Mouse (Mus musculus): Measurements from ENCODE around the gene Cdk19. TPM values are rescaled to one million over a fixed set of nuclear protein-coding genes. Genes with fewer than 3 reads are reported as not detected.

The Cdk19 gene
- polyA plus RNA-seq, 1 experiment from 2014 or later = 10.6 TPM

DNA sequence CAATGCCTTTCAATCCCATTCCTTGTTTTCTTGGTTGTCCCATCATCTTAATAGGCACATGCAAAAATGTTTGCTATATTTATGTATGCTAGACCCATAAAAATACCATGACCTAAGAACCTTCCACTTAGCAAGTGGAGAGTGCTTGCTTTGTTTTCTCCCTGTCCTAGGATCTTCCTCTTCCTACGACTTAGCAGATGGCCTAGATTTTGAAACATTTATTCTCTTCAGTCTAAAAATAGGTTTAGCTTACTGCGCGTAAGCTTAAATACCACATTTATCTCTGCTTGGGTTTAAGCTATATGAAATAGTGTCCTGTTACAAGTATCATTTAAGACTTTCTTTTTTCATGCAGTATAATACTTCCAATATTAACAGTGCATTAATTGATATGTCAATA, 109.1 kb downstream of the Cdk19 start:
- no peak overlapping the region for H3K4me3 ChIP-seq
- no peak for ATAC-seq (ENCODE audit: borderline replicate concordance, extremely low read depth, low FRiP score, low TSS enrichment)
- H3K27me3 ChIP-seq = no peaks in the 10 kb centered on the region
- no peaks in the 10 kb centered on the region for H3K36me3 ChIP-seq
- H3K4me2 ChIP-seq = no peak overlapping the region
- 52% methylated on average over 3 of the region's 3 CpGs for WGBS
- peaks cover 32% of the 10 kb centered on the region for H3K4me1 ChIP-seq
- H3K27ac ChIP-seq = peak overlapping the region; percentile 58; the same call in 1 of the 2 replicates
- H3K9ac ChIP-seq = no peak overlapping the region
- no peaks in the 10 kb centered on the region for H3K9me3 ChIP-seq

GRCm38 (mm10) chr10:40449571-40449970, 110.2 kb downstream of the Cdk19 start:
- no peak overlapping the region for H3K4me3 ChIP-seq

GRCm38 (mm10) chr10:40450171-40450570, 110.8 kb downstream of the Cdk19 start:
- no peak overlapping the region for H3K4me3 ChIP-seq
- no peak overlapping the region for H3K9ac ChIP-seq
- H3K27ac ChIP-seq = no peak overlapping the region
- no peak for ATAC-seq (ENCODE audit: borderline replicate concordance, extremely low read depth, low FRiP score, low TSS enrichment)
- WGBS = 88% methylated on average over 4 of the region's 4 CpGs
- no peaks in the 10 kb centered on the region for H3K9me3 ChIP-seq
- H3K36me3 ChIP-seq = no peaks in the 10 kb centered on the region
- H3K4me2 ChIP-seq = no peak overlapping the region
- H3K27me3 ChIP-seq = no peaks in the 10 kb centered on the region
- H3K4me1 ChIP-seq = peaks cover 32% of the 10 kb centered on the region

More at GRCm38 (mm10) chr10:40449571-40449970, 110.2 kb downstream of the Cdk19 start:
- Histone ChIP-seq H3K27me3 (no peaks in the 10 kb centered on the region), H3K27ac (no peak overlapping the region), H3K9me3 (no peaks in the 10 kb centered on the region), H3K36me3 (no peaks in the 10 kb centered on the region), H3K9ac (no peak overlapping the region), H3K4me2 (no peak overlapping the region), H3K4me1 (peaks cover 32% of the 10 kb centered on the region)
- no peak for ATAC-seq (ENCODE audit: borderline replicate concordance, extremely low read depth, low FRiP score, low TSS enrichment)
- WGBS = 87% methylated on average over 6 of the region's 6 CpGs

DNA sequence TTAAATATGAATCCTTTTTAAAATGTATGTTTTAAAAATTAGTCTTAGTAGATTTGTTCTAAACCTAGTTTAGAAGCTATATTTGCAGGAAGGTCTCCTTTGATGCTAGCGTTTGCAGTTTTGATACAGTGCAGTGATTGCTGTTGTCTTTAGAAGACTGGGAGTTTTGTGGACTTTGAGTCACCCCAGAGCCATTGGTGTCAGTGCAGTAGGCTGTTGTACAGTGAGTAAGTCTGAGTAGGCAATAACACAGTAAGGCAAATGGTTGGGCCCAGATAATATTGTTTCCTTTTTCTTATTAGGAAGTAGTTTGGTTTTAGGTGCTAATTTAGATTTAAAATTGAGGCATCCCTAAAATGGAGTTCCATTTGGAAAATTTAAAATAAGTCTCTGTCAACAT, 117.8 kb downstream of the Cdk19 start:
- WGBS = 69% methylated on average over 1 of the region's 1 CpGs
- ATAC-seq (ENCODE audit: borderline replicate concordance, extremely low read depth, low FRiP score, low TSS enrichment) = no peak

GRCm38 (mm10) chr10:40459141-40459540, 119.8 kb downstream of the Cdk19 start:
- H3K27ac ChIP-seq = no peak overlapping the region
- no peak for ATAC-seq (ENCODE audit: borderline replicate concordance, extremely low read depth, low FRiP score, low TSS enrichment)

More for the DNA sequence above, 117.8 kb downstream of the Cdk19 start:
- H3K4me1 ChIP-seq = peaks cover 2% of the 10 kb centered on the region; the same call in 1 of the 2 replicates
- no peak overlapping the region for H3K4me2 ChIP-seq
- no peak overlapping the region for H3K27ac ChIP-seq
- H3K27me3 ChIP-seq = no peaks in the 10 kb centered on the region
- H3K4me3 ChIP-seq = no peak overlapping the region
- H3K36me3 ChIP-seq = no peaks in the 10 kb centered on the region
- H3K9me3 ChIP-seq = no peaks in the 10 kb centered on the region
- no peak overlapping the region for H3K9ac ChIP-seq

DNA sequence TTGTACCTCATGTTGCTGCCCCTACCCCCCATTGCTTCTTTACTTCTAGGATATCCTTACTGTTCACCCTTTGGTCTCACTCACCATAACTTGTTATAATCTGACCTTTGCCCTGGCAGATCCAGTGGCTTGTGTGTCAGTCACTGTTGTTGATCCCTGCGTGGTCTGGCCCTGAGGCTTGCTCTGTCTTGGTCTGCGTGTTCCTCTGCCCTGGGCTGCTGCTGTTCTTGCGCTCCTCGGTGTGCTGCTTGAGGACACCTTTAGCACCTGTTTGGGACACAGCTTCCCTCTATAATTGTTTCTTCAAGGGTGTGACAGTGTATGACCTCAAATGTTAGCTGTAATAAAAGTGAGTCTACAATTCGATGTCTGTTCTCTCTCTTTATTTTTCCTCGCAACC, 122.0 kb downstream of the Cdk19 start:
- Histone ChIP-seq H3K4me1 (peaks cover 5% of the 10 kb centered on the region), H3K9me3 (no peaks in the 10 kb centered on the region), H3K27ac (no peak overlapping the region), H3K9ac (no peak overlapping the region), H3K4me2 (no peak overlapping the region), H3K27me3 (no peaks in the 10 kb centered on the region), H3K36me3 (no peaks in the 10 kb centered on the region), H3K4me3 (no peak overlapping the region)
- ATAC-seq (ENCODE audit: borderline replicate concordance, extremely low read depth, low FRiP score, low TSS enrichment) = no peak
- 87% methylated on average over 6 of the region's 6 CpGs for WGBS

More at GRCm38 (mm10) chr10:40459141-40459540, 119.8 kb downstream of the Cdk19 start:
- Histone ChIP-seq H3K9ac (no peak overlapping the region), H3K4me2 (no peak overlapping the region), H3K36me3 (no peaks in the 10 kb centered on the region), H3K27me3 (no peaks in the 10 kb centered on the region), H3K4me3 (no peak overlapping the region), H3K9me3 (no peaks in the 10 kb centered on the region), H3K4me1 (no peaks in the 10 kb centered on the region)
- WGBS = 93% methylated on average over 17 of the region's 17 CpGs

DNA sequence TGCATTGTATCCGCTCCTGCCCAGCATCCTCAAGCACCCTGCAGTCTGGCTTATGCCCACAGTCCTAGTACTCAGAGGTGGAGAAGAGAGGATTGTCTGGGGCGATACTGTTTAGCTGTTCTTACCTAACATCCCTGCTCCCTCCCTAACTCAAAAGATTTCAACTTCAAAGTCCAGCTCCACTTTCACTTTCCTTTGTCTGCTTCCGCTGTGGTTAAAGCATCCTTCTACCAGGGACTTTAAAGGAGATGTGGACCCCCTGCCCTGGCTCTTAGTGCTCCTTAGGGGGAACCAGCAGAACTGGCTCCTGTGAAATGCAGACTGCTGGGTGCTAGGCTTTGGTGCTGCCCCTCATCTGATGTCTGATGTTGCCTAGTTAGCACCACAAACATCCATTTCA, 122.9 kb downstream of the Cdk19 start:
- no peaks in the 10 kb centered on the region for H3K27me3 ChIP-seq
- no peak overlapping the region for H3K4me2 ChIP-seq
- no peaks in the 10 kb centered on the region for H3K36me3 ChIP-seq
- ATAC-seq (ENCODE audit: borderline replicate concordance, extremely low read depth, low FRiP score, low TSS enrichment) = no peak
- no peak overlapping the region for H3K4me3 ChIP-seq
- H3K9me3 ChIP-seq = no peaks in the 10 kb centered on the region
- H3K27ac ChIP-seq = no peak overlapping the region
- H3K9ac ChIP-seq = no peak overlapping the region
- 50% methylated on average over 3 of the region's 3 CpGs for WGBS
- H3K4me1 ChIP-seq = peaks cover 12% of the 10 kb centered on the region

DNA sequence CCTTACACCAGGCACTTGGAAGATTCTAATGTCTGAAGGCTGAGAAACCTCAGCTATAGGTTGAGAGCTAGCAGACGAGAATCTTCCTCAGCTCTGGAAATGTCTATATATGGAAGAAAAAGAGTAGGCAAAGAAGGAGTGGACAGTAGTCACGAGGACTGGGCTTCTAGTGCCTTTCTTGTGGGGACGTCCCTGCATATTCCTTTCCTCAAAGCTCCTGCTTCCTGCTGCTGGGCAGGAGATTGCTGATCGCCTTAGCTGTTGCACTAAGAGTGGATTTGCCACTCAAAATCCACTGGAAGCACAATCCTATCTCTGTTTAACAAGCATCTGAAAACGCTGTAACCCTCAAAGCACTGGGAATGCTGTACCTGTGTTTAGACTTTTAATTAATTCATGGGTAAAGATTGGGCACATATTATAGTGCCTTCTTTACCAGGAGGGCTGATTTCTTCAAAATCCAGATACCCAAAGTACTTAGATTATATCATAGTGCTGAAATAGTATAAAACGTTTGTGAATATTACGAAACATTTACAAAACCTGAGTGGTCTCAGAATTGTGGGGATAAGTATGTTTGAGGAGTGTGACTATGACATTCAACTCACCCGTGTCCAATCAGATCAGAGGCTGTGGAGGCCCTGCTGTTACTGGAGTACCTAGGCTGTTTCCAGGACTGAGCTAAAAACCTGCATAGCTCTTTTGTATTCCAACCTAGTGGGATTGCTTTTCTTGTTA, 128.0 kb downstream of the Cdk19 start:
- Histone ChIP-seq H3K9me3 (no peaks in the 10 kb centered on the region), H3K27me3 (no peaks in the 10 kb centered on the region), H3K4me1 (peaks cover 18% of the 10 kb centered on the region), H3K9ac (no peak overlapping the region), H3K36me3 (peaks cover 5% of the 10 kb centered on the region; the same call in 1 of the 2 replicates), H3K4me3 (no peak overlapping the region), H3K27ac (peak overlapping the region; percentile 77), H3K4me2 (no peak overlapping the region)
- ATAC-seq (ENCODE audit: borderline replicate concordance, extremely low read depth, low FRiP score, low TSS enrichment) = peak; percentile 83; the same call in 1 of the 2 replicates
- WGBS = 43% methylated on average over 8 of the region's 8 CpGs

GRCm38 (mm10) chr10:40467912-40468254, 128.5 kb downstream of the Cdk19 start:
- peaks cover 5% of the 10 kb centered on the region; the same call in 1 of the 2 replicates for H3K36me3 ChIP-seq
- H3K4me3 ChIP-seq = no peak overlapping the region
- 0 out of 2 replicates have a peak, but pooled peaks have one; percentile 27 for ATAC-seq (ENCODE audit: borderline replicate concordance, extremely low read depth, low FRiP score, low TSS enrichment)
- WGBS = 61% methylated on average over 1 of the region's 1 CpGs
- no peaks in the 10 kb centered on the region for H3K9me3 ChIP-seq
- peaks cover 18% of the 10 kb centered on the region for H3K4me1 ChIP-seq
- H3K9ac ChIP-seq = no peak overlapping the region
- H3K27ac ChIP-seq = peak overlapping the region; percentile 77
- no peaks in the 10 kb centered on the region for H3K27me3 ChIP-seq
- H3K4me2 ChIP-seq = no peak overlapping the region

GRCm38 (mm10) chr10:40469145-40469544, 129.8 kb downstream of the Cdk19 start:
- no peaks in the 10 kb centered on the region for H3K27me3 ChIP-seq
- peaks cover 18% of the 10 kb centered on the region for H3K4me1 ChIP-seq
- peaks cover 5% of the 10 kb centered on the region; the same call in 1 of the 2 replicates for H3K36me3 ChIP-seq
- no peak overlapping the region for H3K27ac ChIP-seq
- H3K9me3 ChIP-seq = no peaks in the 10 kb centered on the region
- H3K9ac ChIP-seq = no peak overlapping the region
- no peak overlapping the region for H3K4me3 ChIP-seq
- H3K4me2 ChIP-seq = no peak overlapping the region
- ATAC-seq (ENCODE audit: borderline replicate concordance, extremely low read depth, low FRiP score, low TSS enrichment) = no peak
- 64% methylated on average over 2 of the region's 2 CpGs for WGBS

GRCm38 (mm10) chr10:40476535-40477285, 137.3 kb downstream of the Cdk19 start:
- Histone ChIP-seq H3K4me1 (peaks cover 16% of the 10 kb centered on the region), H3K27ac (peak overlapping the region; percentile 66), H3K4me2 (no peak overlapping the region; the same call in none of the 2 replicates), H3K4me3 (no peak overlapping the region), H3K36me3 (peaks cover 18% of the 10 kb centered on the region; the same call in 1 of the 2 replicates), H3K9ac (no peak overlapping the region), H3K9me3 (no peaks in the 10 kb centered on the region), H3K27me3 (no peaks in the 10 kb centered on the region)
- WGBS = 62% methylated on average over 5 of the region's 5 CpGs
- peak; percentile 64 for ATAC-seq (ENCODE audit: borderline replicate concordance, extremely low read depth, low FRiP score, low TSS enrichment)

Data from lung, embryonic 15.5 days (tissue).